Mouse (Mus musculus) MEL (cell line): ENCODE data around the gene 2210016F16Rik.

Source experiments
- BHLHE40 ChIP-seq: IDR thresholded peaks from 2 replicates; pipeline ENCODE4 v1.6.1; 2012; ENCODE audit warnings: low read depth, mild to moderate bottlenecking, inconsistent platforms, low read length, improper control_type of control experiment, borderline replicate concordance
- CTCF ChIP-seq, 3 experiments: IDR thresholded peaks in 2 of 3; conservative IDR thresholded peaks in 1 of 3; 2 replicates each; pipeline ENCODE4 v1.5.1; 2011 to 2012; ENCODE audit warnings: low read length in 3 of 3, low read depth in 2 of 3, mild to moderate bottlenecking in 2 of 3, improper control_type of control experiment in 1 of 3, inconsistent platforms in 1 of 3, mixed read lengths in 1 of 3, moderate library complexity in 1 of 3; ENCODE audit not compliant: control insufficient read depth in 1 of 3, insufficient read depth in 1 of 3, poor library complexity in 1 of 3, severe bottlenecking in 1 of 3
- E2F4 ChIP-seq: IDR thresholded peaks from 2 replicates; pipeline ENCODE4 v1.6.1; 2011; ENCODE audit warnings: low read depth, low read length, improper control_type of control experiment, borderline replicate concordance
- EP300 ChIP-seq, 2 experiments: IDR thresholded peaks; 2 replicates each; pipeline ENCODE4 v1.6.1; 2011; ENCODE audit warnings: improper control_type of control experiment in 2 of 2, low read length in 2 of 2, low read depth in 1 of 2, mild to moderate bottlenecking in 1 of 2
- KAT2A ChIP-seq: conservative IDR thresholded peaks from 2 replicates; pipeline ENCODE4 v1.6.1; 2012; ENCODE audit warnings: low read depth, low read length, improper control_type of control experiment, inconsistent platforms
- POLR2A ChIP-seq, 2 experiments: IDR thresholded peaks; 2 replicates each; pipeline ENCODE4 v1.6.1; 2011 to 2012; ENCODE audit warnings: low read length in 2 of 2, mild to moderate bottlenecking in 2 of 2, control low read depth in 1 of 2, improper control_type of control experiment in 1 of 2, low read depth in 1 of 2, moderate library complexity in 1 of 2; ENCODE audit not compliant: control insufficient read depth in 1 of 2, insufficient read depth in 1 of 2, poor library complexity in 1 of 2
- POLR2AphosphoS2 ChIP-seq: IDR thresholded peaks from 2 replicates; pipeline ENCODE4 v1.6.1; 2011; ENCODE audit warnings: low read length, improper control_type of control experiment
- USF1 ChIP-seq: IDR thresholded peaks from 2 replicates; pipeline ENCODE4 v1.6.1; 2014; ENCODE audit warnings: low read depth, mild to moderate bottlenecking, inconsistent platforms, low read length, improper control_type of control experiment, moderate library complexity

GRCm38 (mm10) chr13:58415374-58415773 lies 30.3 kb upstream of the 2210016F16Rik start:
- TF ChIP-seq KAT2A (no peak), CTCF (IDR thresholded peaks at IDR 0.05 in 2 of 3, conservative IDR thresholded peaks at IDR 0.05 in 1 of 3; ENCODE audit: control insufficient read depth in 1 of 3, insufficient read depth in 1 of 3, low read depth in 2 of 3, low read length in 3 of 3, poor library complexity in 1 of 3, severe bottlenecking in 1 of 3) (no peak), USF1 (no peak), EP300 (IDR thresholded peaks at IDR 0.05; ENCODE audit: low read depth in 1 of 2, low read length in 2 of 2) (no peak), POLR2A (IDR thresholded peaks at IDR 0.05; ENCODE audit: control insufficient read depth in 1 of 2, insufficient read depth in 1 of 2, low read depth in 1 of 2, low read length in 2 of 2, poor library complexity in 1 of 2) (no peak), E2F4 (no peak), POLR2AphosphoS2 (no peak), BHLHE40 (no peak)
